Mouse (Mus musculus) bone marrow, adult 2 months (tissue): ENCODE data around the gene Rnd1. TPM values are rescaled to one million over a fixed set of nuclear protein-coding genes. Genes with fewer than 3 reads are reported as not detected.

ENCODE experiments used
- H3K27ac ChIP-seq: fragments of 200-500 bp; 2 replicates; pipeline ENCODE4 v1.5.1; 2012; ENCODE audit warnings: low read depth, mild to moderate bottlenecking, control low read depth, inconsistent platforms, low read length; ENCODE audit not compliant: control insufficient read depth, poor library complexity, insufficient read depth
- H3K4me1 ChIP-seq: fragments of 200-500 bp; 2 replicates; pipeline ENCODE4 v1.6.1; 2011; ENCODE audit warnings: low read length; ENCODE audit not compliant: control insufficient read depth, insufficient read depth
- H3K4me3 ChIP-seq: fragments of 200-500 bp; replicated peaks from 2 replicates; pipeline ENCODE3; 2011; ENCODE audit warnings: mild to moderate bottlenecking, low read depth, low read length, control low read depth; ENCODE audit not compliant: control insufficient read depth
- CTCF ChIP-seq: fragments of 200-500 bp; IDR thresholded peaks from 2 replicates; pipeline ENCODE4 v1.5.1; 2011; ENCODE audit warnings: low read length, control low read depth; ENCODE audit not compliant: control insufficient read depth, insufficient read depth
- POLR2A ChIP-seq: fragments of 200-500 bp; IDR thresholded peaks from 2 replicates; pipeline ENCODE4 v1.6.1; 2011; ENCODE audit warnings: low read depth, mild to moderate bottlenecking, control low read depth, low read length, borderline replicate concordance; ENCODE audit not compliant: control insufficient read depth
- WGBS: fragments of 180-500 bp; shearing (Covaris S2); methylation state at CpG from one replicate; pipeline ENCODE4 v1.1.7; 2018; 5-methylcytosine and 5-hydroxymethylcytosine counted together
- polyA plus RNA-seq: library from polyadenylated mRNA; stranded (reverse); fragments of >200 nt; gene quantifications from 2 replicates; pipeline ENCODE4 v1.2.4, GENCODE M21; 2011; ENCODE audit warnings: low replicate concordance; ENCODE audit not compliant: missing spikeins, insufficient read depth, insufficient read length

Rnd1 gene
- polyA plus RNA-seq, 1 experiment, result 2.3 TPM

DNA sequence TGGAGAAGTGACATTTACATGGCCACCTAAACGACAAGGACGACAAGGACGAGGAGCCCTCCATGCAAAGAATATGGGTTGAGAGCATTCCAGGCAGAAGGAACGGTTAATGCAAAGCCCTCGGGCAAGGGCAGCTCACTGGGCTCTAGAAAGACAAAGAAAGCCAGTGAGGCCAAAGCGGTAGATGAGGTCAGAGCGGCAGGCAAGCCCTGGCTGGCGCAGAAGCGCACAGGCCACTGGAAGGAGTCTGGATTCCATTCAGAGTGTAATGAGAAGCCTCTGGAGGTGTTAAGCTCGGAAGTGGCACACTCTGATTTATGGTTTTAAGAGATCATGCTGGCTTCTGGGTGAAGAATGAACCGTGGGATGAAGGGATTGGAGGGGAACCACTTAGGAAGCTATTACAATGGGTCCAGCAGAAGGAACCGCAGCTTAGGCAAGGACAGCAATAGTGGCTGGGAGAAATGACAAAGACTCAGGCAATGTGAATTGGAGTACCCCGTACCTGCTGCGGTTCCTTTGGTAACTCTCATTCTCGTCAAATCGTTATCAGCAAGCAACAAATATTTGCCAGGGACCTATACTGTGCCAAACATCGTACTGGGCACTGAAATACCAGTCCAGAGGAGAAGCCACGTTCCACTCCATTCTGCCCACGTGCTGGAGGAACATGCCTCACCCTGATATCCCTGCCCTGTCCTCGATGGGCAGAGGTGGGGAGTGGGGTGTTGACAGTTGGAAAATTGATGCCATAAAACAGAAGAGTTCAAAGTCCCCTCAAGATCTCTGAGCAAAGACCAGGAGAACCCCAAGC is 60.7 kb downstream of the Rnd1 start:
- Histone ChIP-seq H3K4me1 (no peaks in the 10 kb centered on the region), H3K4me3 (no peak overlapping the region), H3K27ac (no peak overlapping the region)
- WGBS, result 59% methylated on average over 20 of the region's 20 CpGs
- no peak for TF ChIP-seq POLR2A
- no peak for TF ChIP-seq CTCF

DNA sequence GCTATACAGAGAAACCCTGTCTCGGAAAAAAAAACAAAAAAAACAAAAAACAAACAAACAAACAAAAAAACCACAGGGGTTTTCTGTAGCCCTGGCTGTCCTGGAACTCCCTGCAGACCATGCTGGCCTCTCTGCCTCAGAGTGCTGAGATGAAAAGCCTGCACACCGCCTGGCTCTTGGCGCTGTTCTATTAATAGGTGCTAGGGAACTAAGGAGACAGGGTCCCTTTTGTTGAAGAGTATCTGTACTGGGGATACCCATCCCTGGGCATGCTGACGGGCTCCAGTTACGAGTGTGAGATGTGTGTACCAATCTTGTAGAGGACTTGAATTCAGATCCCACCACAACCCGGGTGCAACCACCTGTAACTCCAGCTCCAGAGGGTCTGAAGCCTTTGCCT is 61.5 kb downstream of the Rnd1 start:
- no peak overlapping the region for H3K27ac ChIP-seq
- 73% methylated on average over 6 of the region's 6 CpGs for WGBS
- no peak overlapping the region for H3K4me3 ChIP-seq
- TF ChIP-seq POLR2A (no peak), CTCF (no peak)
- no peaks in the 10 kb centered on the region for H3K4me1 ChIP-seq

DNA sequence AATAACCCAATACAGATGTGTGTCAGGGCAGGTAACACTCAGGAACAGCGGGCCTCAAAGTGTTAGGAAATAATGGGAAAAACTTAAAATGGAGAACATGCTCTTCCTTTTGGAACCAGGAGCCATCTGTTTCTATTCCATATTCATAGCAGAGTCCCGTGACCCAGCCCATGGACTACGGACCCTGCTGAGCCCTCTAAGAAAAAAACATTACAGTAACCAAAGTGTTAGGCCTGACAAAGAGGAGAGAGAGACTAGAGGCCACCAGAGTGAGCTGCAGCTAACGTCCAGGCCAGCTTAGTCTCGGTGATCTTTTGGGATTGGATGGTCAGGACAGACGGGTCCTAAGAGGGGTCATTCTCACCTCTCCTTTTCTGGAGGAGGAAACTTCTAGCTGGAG is 62.3 kb downstream of the Rnd1 start:
- no peak overlapping the region for H3K27ac ChIP-seq
- TF ChIP-seq POLR2A, result no peak
- no peak for TF ChIP-seq CTCF
- no peak overlapping the region for H3K4me3 ChIP-seq
- no peaks in the 10 kb centered on the region for H3K4me1 ChIP-seq
- 83% methylated on average over 6 of the region's 6 CpGs for WGBS

DNA sequence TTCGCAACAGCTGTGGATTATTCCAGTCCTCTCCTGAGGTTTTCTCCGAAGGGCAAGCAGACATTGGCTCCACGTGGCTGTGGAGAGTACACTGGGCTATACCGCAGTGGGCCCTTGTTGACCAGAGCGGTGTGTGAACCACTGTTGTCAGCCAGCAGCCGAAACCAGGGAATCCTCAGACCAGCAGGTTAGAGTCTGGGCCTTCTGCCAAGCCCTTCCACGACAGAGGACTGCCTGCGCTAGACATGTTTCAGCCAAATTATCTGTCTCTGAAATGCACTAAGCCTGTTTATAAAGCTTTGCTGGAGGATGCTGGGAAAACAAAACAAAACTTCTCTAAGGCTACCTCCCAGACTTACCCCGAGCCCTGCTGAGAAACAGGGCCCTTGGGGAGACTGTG is 62.7 kb downstream of the Rnd1 start:
- H3K4me3 ChIP-seq, result no peak overlapping the region
- H3K27ac ChIP-seq, result no peak overlapping the region
- WGBS, result 62% methylated on average over 9 of the region's 9 CpGs
- no peaks in the 10 kb centered on the region for H3K4me1 ChIP-seq
- TF ChIP-seq POLR2A (no peak), CTCF (no peak)

Other genes starting within 250 kb of the Rnd1 start
- not detected in 2 replicates for gene Olfr282, start 246.2 kb downstream of the Rnd1 start, polyA plus RNA-seq
- gene Olfr281, start 224.9 kb downstream of the Rnd1 start, polyA plus RNA-seq, result 0.22 TPM in 1 of 2 replicates, not detected in the other
- not detected in 2 replicates for gene OR5BS1P, start 207.6 kb downstream of the Rnd1 start, polyA plus RNA-seq
- not detected in 2 replicates for gene Lalba, start 194.7 kb downstream of the Rnd1 start, polyA plus RNA-seq
- 0.29 TPM in 1 of 2 replicates, not detected in the other for gene Olfr279, start 185.1 kb downstream of the Rnd1 start, polyA plus RNA-seq
- gene Kansl2, start 143.2 kb downstream of the Rnd1 start, polyA plus RNA-seq, result 39.2 and 52.3 TPM in 2 replicates
- 18.5 and 31.3 TPM in 2 replicates for gene Ccnt1, start 106.5 kb downstream of the Rnd1 start, polyA plus RNA-seq
- not detected in 2 replicates for gene 4930415O20Rik, start 106.5 kb downstream of the Rnd1 start, polyA plus RNA-seq
- 45.8 and 65.2 TPM in 2 replicates for gene Adcy6, start 67.4 kb downstream of the Rnd1 start, polyA plus RNA-seq
- 0.70 and 1.8 TPM in 2 replicates for gene Cacnb3, start 46.6 kb downstream of the Rnd1 start, polyA plus RNA-seq
- gene Ddx23, start 14.6 kb downstream of the Rnd1 start, polyA plus RNA-seq, result 52.3 and 81.0 TPM in 2 replicates
- gene Ccdc65, start 30.7 kb upstream of the Rnd1 start, polyA plus RNA-seq, result not detected in 2 replicates
- 0.74 TPM in 1 of 2 replicates, not detected in the other for gene Fkbp11, start 50.7 kb upstream of the Rnd1 start, polyA plus RNA-seq
- 11.0 and 19.8 TPM in 2 replicates for gene Arf3, start 85.8 kb upstream of the Rnd1 start, polyA plus RNA-seq
- 1.1 and 1.4 TPM in 2 replicates for gene Wnt10b, start 100.7 kb upstream of the Rnd1 start, polyA plus RNA-seq
- gene Wnt1, start 112.4 kb upstream of the Rnd1 start, polyA plus RNA-seq, result not detected in 2 replicates
- gene Ddn, start 132.0 kb upstream of the Rnd1 start, polyA plus RNA-seq, result 0.25 TPM in 1 of 2 replicates, not detected in the other
- gene Prkag1, start 154.1 kb upstream of the Rnd1 start, polyA plus RNA-seq, result 64.8 and 107 TPM in 2 replicates
- 67.1 and 105 TPM in 2 replicates for gene Kmt2d, start 193.7 kb upstream of the Rnd1 start, polyA plus RNA-seq
- 9.6 and 9.8 TPM in 2 replicates for gene Rhebl1, start 217.1 kb upstream of the Rnd1 start, polyA plus RNA-seq
- 0.60 TPM in 1 of 2 replicates, not detected in the other for gene Dhh, start 221.1 kb upstream of the Rnd1 start, polyA plus RNA-seq
- 32.7 and 73.3 TPM in 2 replicates for gene Lmbr1l, start 240.8 kb upstream of the Rnd1 start, polyA plus RNA-seq